Mouse (Mus musculus) c-Kit-positive CD71-positive TER-119-negative erythroid progenitor cells, embryonic 14.5 days (primary cell): Measurements from ENCODE around the gene Hist1h2bb.

Source experiments
- DNase-seq: peaks from one replicate; pipeline ENCODE4 v3.0.0-alpha.2; 2013; ENCODE audit warnings: low read depth

Hist1h2bb gene

GRCm38 (mm10) chr13:23728472-23729191 lies 17.9 kb upstream of the Hist1h2bb start:
- DNase-seq: no peak

DNA sequence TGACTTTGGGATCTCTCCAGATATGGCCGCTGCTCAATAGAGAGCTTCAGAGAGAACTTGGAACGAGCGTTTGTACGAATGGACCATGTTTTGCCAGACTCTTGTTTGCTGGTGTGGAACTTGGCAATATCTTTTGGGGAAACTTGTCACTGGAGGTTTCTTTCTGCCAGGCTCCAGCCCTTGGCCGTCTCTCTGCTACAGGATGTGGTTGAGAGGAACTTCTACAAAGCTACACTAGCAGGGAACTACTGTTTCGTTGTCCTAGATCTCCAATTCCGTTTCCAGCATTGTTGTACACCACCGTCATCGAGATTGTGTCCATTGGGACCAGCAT lies 17.4 kb upstream of the Hist1h2bb start:
- no peak for DNase-seq

DNA sequence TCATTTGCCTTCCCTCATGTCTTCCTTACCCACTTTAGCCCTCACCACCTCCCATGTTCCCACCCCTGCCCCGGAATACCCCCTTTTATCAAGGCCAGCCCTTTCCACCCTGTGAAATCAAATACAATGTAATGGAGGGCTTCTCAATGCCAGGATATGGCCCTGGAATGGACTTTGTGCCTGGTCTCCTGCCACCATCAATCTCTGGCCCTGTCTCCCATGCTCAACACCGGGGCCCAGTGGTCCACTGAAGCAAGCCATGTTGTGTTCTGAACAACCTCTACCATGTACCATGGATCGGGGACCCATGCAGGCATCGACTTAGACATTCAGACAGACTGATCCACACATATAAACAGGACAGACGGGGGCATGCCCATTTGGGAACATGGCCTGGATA lies 16.8 kb upstream of the Hist1h2bb start:
- no peak for DNase-seq

GRCm38 (mm10) chr13:23730479-23730878 lies 16.1 kb upstream of the Hist1h2bb start:
- no peak for DNase-seq

DNA sequence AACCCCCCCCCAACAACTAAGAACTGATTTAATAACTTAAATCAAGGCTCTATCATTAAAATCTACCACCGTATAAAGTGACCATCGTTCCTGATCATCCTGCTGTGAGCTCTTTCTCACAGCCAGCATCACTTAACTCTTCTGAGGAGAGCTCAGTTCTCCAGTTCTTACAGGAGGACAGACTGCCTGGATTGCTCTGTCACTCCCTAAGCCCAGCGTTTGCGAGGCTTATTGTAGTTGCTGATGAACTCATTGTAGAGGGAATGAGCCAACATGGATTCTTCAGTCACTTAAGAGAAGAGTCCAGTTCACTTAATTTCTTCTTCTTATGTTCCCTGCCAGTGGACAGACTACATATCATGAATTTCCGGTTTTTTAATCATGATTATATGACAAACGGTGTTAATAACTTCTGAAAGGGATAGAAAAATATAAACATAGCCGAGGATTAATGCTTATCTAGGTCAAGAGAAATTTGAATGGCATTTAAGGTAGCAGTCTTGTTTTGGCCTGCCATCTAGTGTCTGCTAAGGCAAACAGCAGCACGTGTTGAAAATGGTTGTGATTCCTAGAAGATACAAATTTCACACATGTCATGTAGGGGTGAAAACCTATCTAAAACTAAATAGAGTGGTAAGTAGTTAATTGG lies 14.3 kb upstream of the Hist1h2bb start:
- peak; percentile 32 for DNase-seq

DNA sequence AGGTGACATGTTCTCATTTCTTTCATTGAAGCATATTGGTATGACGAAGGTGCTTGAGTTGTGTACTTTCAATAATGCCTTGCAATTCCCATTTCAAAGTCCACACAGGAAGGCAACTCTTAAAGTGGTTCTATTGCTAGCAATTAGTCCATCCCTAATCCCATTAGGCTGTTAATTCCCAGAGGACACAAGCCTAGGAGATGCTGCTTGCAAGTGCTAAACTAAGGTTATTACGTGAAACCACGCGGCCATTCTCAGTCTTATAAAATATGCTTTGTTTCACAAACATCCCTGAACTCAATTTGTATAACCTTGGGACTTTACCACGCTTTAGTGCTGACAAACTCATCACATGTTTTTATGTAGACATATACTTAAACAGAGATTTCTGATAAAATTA lies 9.4 kb upstream of the Hist1h2bb start:
- DNase-seq: no peak

GRCm38 (mm10) chr13:23738041-23738440 lies 8.5 kb upstream of the Hist1h2bb start:
- peak; percentile 23 for DNase-seq

GRCm38 (mm10) chr13:23738677-23739068 lies 7.9 kb upstream of the Hist1h2bb start, which contains the start of gene Hist1h1c:
Gene Hist1h1c (plus strand): TSS chr13:23738808.
- DNase-seq: peak; percentile 83

DNA sequence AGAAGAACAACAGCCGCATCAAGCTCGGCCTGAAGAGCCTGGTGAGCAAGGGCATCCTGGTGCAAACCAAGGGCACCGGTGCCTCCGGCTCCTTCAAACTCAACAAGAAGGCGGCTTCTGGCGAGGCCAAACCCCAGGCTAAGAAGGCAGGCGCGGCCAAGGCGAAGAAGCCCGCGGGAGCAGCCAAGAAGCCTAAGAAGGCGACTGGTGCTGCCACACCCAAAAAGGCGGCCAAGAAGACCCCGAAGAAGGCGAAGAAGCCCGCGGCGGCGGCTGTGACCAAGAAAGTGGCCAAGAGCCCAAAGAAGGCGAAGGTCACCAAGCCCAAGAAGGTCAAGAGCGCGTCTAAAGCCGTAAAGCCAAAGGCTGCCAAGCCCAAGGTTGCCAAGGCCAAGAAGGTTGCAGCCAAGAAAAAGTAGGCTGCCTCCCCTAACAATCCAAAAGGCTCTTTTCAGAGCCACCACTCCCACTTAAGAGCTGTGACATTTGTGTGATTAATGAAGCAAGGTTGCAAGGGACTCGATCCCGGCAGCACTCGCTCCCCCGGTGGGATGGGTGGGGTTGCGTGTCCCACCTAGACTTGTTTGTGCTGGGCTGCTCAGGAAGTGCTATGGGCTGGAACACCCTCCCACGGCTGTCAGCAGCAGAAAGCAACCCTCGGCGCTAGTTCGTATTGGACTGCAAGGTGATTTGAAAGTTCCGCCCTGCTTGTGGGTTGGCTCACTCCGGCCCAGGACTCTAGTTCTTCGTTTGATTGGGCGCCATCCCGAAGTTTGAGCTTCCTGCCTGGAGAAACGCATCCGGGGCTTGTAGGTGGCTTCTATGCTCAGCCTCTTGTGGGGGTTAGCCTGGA lies 7.2 kb upstream of the Hist1h2bb start:
- DNase-seq: peak; percentile 90

DNA sequence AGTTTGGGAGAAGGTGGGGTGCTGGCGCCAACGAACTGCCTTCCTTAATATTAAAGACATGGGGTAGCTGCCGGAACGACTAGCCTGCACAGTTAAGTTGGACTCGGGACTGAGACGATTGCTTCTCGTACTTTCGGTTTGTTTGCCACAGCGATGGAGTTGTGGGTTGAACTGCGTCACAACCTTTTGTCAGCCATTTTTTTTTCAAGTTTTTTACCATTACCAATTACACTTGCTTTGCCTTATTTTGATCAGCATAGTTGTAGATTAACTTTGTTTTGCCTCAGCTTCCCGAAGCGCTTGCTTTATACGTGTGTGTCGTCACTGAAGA lies 6.6 kb upstream of the Hist1h2bb start:
- no peak for DNase-seq

GRCm38 (mm10) chr13:23740256-23740840 lies 6.2 kb upstream of the Hist1h2bb start:
- peak; percentile 15 for DNase-seq

- DNase-seq: peak; percentile 15
Observed at GRCm38 (mm10) chr13:23740910-23741309, 5.6 kb upstream of the Hist1h2bb start.

DNA sequence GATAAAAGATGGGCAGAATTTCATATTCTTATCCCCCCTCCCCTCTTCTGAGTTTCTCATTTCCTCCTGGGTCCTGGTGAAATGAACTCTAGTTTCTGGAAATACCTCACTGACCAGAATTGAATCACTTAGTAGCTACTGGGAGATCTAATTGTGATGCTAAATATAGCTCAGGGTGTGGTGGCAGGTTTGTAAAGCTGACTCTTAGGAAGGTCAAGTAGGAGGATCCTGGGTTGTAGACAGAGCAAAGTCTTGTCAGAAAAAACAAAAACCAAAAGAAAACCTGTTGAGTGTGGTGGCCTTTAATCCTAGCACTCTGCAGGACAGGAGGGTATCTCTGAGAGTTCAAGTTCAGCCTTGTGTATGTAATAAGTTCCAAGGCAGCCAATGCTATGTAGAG lies 4.5 kb upstream of the Hist1h2bb start:
- no peak for DNase-seq

- no peak for DNase-seq
Observed at GRCm38 (mm10) chr13:23743215-23743614, 3.3 kb upstream of the Hist1h2bb start.

- no peak for DNase-seq
Observed at GRCm38 (mm10) chr13:23743963-23744362, 2.6 kb upstream of the Hist1h2bb start.

GRCm38 (mm10) chr13:23744421-23745380 lies 1.8 kb upstream of the Hist1h2bb start:
- DNase-seq: no peak

- DNase-seq: peak; percentile 92
Observed at GRCm38 (mm10) chr13:23745381-23746161, 963 bp upstream of the Hist1h2bb start, which contains the start of gene Hist1h3c. Gene Hist1h3c (minus strand): TSS chr13:23745602.

DNA sequence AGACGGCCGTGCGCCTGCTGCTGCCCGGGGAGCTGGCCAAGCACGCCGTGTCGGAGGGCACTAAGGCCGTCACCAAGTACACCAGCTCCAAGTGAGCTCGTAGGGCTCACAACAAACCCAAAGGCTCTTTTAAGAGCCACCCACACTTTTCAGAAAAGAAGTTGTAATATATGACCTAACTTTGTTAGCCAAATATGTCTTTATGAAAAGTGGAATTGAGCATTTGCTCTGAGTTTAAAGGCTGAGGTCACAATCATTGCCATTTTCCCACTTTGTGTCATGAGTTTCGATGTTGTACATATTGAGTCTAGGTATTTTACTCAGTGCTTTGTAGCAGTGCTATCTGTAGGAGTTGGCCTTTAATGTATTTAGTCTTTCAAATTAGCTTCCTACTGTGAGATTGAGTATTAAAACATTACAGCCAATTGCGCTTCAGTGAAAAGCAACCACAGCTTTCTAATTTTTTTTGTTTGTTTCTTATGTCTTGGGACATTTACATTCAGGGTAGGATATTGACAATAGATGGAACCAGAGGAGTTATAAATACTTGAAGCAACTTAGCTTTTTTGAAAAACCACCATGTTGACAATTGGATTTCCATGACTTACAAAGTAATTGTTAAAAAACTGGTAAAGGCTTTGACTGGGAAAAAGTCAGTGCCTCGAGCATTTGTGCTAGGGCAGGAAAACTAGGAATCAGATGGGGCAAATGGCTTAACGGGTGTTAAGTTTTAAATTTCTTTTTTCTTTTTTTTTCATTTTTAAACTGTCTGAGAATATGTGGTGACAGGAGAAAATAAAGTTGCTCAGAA lies 752 bp downstream of the Hist1h2bb start:
- DNase-seq: no peak

- no peak for DNase-seq
Observed at GRCm38 (mm10) chr13:23747892-23748288, 1.4 kb downstream of the Hist1h2bb start.
